Mouse (Mus musculus): ENCODE measurements around the gene Armcx3.
A peak's percentile ranks its signal among the peaks of the same experiment; 100 is the strongest.
"Not testable (repeated sequence)": the region's sequence is repeated elsewhere in the genome, so short reads cannot be mapped to it uniquely, and the experiment has no call there.

The Armcx3 gene

GRCm38 (mm10) chrX:134756434-134757292 lies at the start of gene Armcx3:
Armcx3 (plus strand) TSS chrX:134756595.
- DNase-seq (ENCODE audit: low read depth): no peak

- DNase-seq (ENCODE audit: low read depth): no peak
These were observed 39.5 kb upstream of the Armcx3 start for GRCm38 (mm10) chrX:134716863-134717262.

GRCm38 (mm10) chrX:134717752-134718308 lies 38.6 kb upstream of the Armcx3 start, which contains the start of gene Armcx1:
Armcx1 (plus strand) TSS chrX:134717963.
- peak; percentile 39 for DNase-seq (ENCODE audit: low read depth)

- DNase-seq (ENCODE audit: low read depth): no peak
These were observed 37.9 kb upstream of the Armcx3 start for GRCm38 (mm10) chrX:134718524-134718923.

- not testable (repeated sequence) for DNase-seq (ENCODE audit: low read depth)
These were observed 32.6 kb upstream of the Armcx3 start for GRCm38 (mm10) chrX:134723762-134724161.

- DNase-seq (ENCODE audit: low read depth): no peak
These were observed 26.6 kb upstream of the Armcx3 start for GRCm38 (mm10) chrX:134729778-134730177.

- no peak for DNase-seq (ENCODE audit: low read depth)
These were observed 18.6 kb upstream of the Armcx3 start for GRCm38 (mm10) chrX:134737796-134738195.

- DNase-seq (ENCODE audit: low read depth): no peak
These were observed 17.2 kb upstream of the Armcx3 start for GRCm38 (mm10) chrX:134739160-134739559.

GRCm38 (mm10) chrX:134741862-134742261 lies 14.5 kb upstream of the Armcx3 start:
- no peak for DNase-seq (ENCODE audit: low read depth)

GRCm38 (mm10) chrX:134746459-134746858 lies 9.9 kb upstream of the Armcx3 start:
- DNase-seq (ENCODE audit: low read depth): no peak

GRCm38 (mm10) chrX:134750764-134751592 lies 5.4 kb upstream of the Armcx3 start, which contains the start of gene Armcx6:
Armcx6 (minus strand) TSS chrX:134751417.
- no peak for DNase-seq (ENCODE audit: low read depth)

- DNase-seq (ENCODE audit: low read depth): no peak
These were observed 4.5 kb upstream of the Armcx3 start for GRCm38 (mm10) chrX:134751910-134752309.

- DNase-seq (ENCODE audit: low read depth): no peak
These were observed 3.8 kb upstream of the Armcx3 start for GRCm38 (mm10) chrX:134752584-134752983.

- DNase-seq (ENCODE audit: low read depth): no peak
These were observed 1.0 kb downstream of the Armcx3 start for GRCm38 (mm10) chrX:134757293-134757995.

GRCm38 (mm10) chrX:134763428-134764198 lies 7.2 kb downstream of the Armcx3 start:
- not testable (repeated sequence) for DNase-seq (ENCODE audit: low read depth)

- DNase-seq (ENCODE audit: low read depth): no peak
These were observed 31.3 kb downstream of the Armcx3 start for GRCm38 (mm10) chrX:134787728-134788127.

GRCm38 (mm10) chrX:134807833-134808754 lies 51.7 kb downstream of the Armcx3 start:
- DNase-seq (ENCODE audit: low read depth): no peak

GRCm38 (mm10) chrX:134808755-134809224 lies 52.4 kb downstream of the Armcx3 start, which contains the start of gene Armcx2:
Armcx2 (minus strand) TSS chrX:134809221.
- peak; percentile 36 for DNase-seq (ENCODE audit: low read depth)

Data from fibroblast of lung, adult 2 months (primary cell).